Mouse (Mus musculus) liver, embryonic 14.5 days (tissue): ENCODE measurements around the gene Fam228b. TPM values are rescaled to one million over a fixed set of nuclear protein-coding genes. Genes with fewer than 3 reads are reported as not detected.
A peak's percentile ranks its signal among the peaks of the same experiment; 100 is the strongest.
"Not testable (repeated sequence)": the region's sequence is repeated elsewhere in the genome, so short reads cannot be mapped to it uniquely, and the experiment has no call there.

Source experiments
- ATAC-seq: fragments of 200-750 bp; cut with Nextera tagmentation; 2 replicates; pipeline ENCODE4 v1.8.0; 2017; ENCODE audit warnings: moderate number of reproducible peaks, mild to moderate bottlenecking, moderate library complexity; ENCODE audit not compliant: insufficient read depth
- DNase-seq, 3 experiments: peaks; one replicate each; pipeline ENCODE4 v3.0.0-alpha.2; 2012 to 2013; ENCODE audit warnings: low read depth in 3 of 3, low spot score in 3 of 3
- H3K27ac ChIP-seq: fragments of 300-500 bp; sonication (generic); 2 replicates; pipeline ENCODE4 v1.5.1; 2014; ENCODE audit warnings: moderate library complexity, mild to moderate bottlenecking, control low read depth, inconsistent platforms
- H3K27me3 ChIP-seq: fragments of 300-500 bp; sonication (generic); 2 replicates; pipeline ENCODE4 v1.6.1; 2014; ENCODE audit warnings: mild to moderate bottlenecking, low read length, moderate library complexity; ENCODE audit not compliant: control insufficient read depth, insufficient read depth
- H3K36me3 ChIP-seq: fragments of 300-500 bp; sonication (generic); replicated peaks from 2 replicates; pipeline ENCODE4 v1.6.1; 2014; ENCODE audit warnings: low read depth; ENCODE audit not compliant: control insufficient read depth, insufficient read depth
- H3K4me1 ChIP-seq, 2 experiments: fragments of 200-500 bp in 1 of 2; fragments of 300-500 bp in 1 of 2; sonication (generic) in 1 of 2; replicated peaks; 2 replicates each; pipeline ENCODE4 v1.6.1; 2012 to 2014; ENCODE audit warnings: antibody characterized with exemption in 1 of 2, inconsistent platforms in 1 of 2, low read length in 1 of 2; ENCODE audit not compliant: control insufficient read depth in 2 of 2, insufficient read depth in 2 of 2
- H3K4me2 ChIP-seq: fragments of 300-500 bp; sonication (generic); 2 replicates; pipeline ENCODE4 v1.6.1; 2014; ENCODE audit warnings: low read depth, mild to moderate bottlenecking, control low read depth, moderate library complexity
- H3K4me3 ChIP-seq, 2 experiments: fragments of 200-500 bp in 1 of 2; fragments of 300-500 bp in 1 of 2; sonication (generic) in 1 of 2; 2 replicates each; pipeline ENCODE4 v1.5.1; 2012 to 2014; ENCODE audit warnings: low read depth in 2 of 2, low read length in 2 of 2, mild to moderate bottlenecking in 2 of 2, control low read depth in 1 of 2, inconsistent platforms in 1 of 2, moderate library complexity in 1 of 2; ENCODE audit not compliant: insufficient read depth in 1 of 2
- H3K9ac ChIP-seq: fragments of 300-500 bp; sonication (generic); replicated peaks from 2 replicates; pipeline ENCODE4 v1.6.1; 2014; ENCODE audit warnings: mild to moderate bottlenecking, control low read depth, moderate library complexity
- H3K9me3 ChIP-seq: fragments of 300-500 bp; sonication (generic); 2 replicates; pipeline ENCODE4 v1.6.1; 2016; ENCODE audit warnings: low read length, mixed read lengths; ENCODE audit not compliant: control insufficient read depth
- CTCF ChIP-seq: IDR thresholded peaks from 2 replicates; pipeline ENCODE4 v1.5.1; 2016; ENCODE audit warnings: antibody characterized with exemption, low read depth, control low read depth
- EP300 ChIP-seq: IDR thresholded peaks from 2 replicates; pipeline ENCODE4 v1.6.1; 2016; ENCODE audit warnings: antibody characterized with exemption, low read depth
- WGBS: fragments of 180-500 bp; shearing (Covaris S2); extraction: QIAGEN DNeasy Blood & Tissue Kit; methylation state at CpG from one replicate; pipeline ENCODE4 v1.1.7; 2014; ENCODE audit not compliant: insufficient replicate concordance; 5-methylcytosine and 5-hydroxymethylcytosine counted together
- polyA plus RNA-seq, 2 experiments: library from polyadenylated mRNA; depleted of rRNA in 1 of 2; stranded (reverse) in 1 of 2; unstranded in 1 of 2; fragments of >200 nt; fragmentation: Nextera tagmentation in 1 of 2; extraction: Ambion mirVana in 1 of 2; gene quantifications; 2 replicates each; pipeline versions ENCODE4 v1.2.1 to v1.2.3; 2012 to 2014

Gene Fam228b
- polyA plus RNA-seq, 2 experiments, result 0.73 to 1.0 TPM

- no peaks in the 10 kb centered on the region for H3K9me3 ChIP-seq
Observed at GRCm38 (mm10) chr12:4783598-4783997, 14.5 kb upstream of the Fam228b start.

GRCm38 (mm10) chr12:4781725-4782404 lies 12.8 kb upstream of the Fam228b start:
- H3K27ac ChIP-seq, H3K4me2 ChIP-seq, H3K27me3 ChIP-seq, H3K36me3 ChIP-seq, H3K4me3 ChIP-seq, ATAC-seq, H3K9ac ChIP-seq, H3K9me3 ChIP-seq, DNase-seq, H3K4me1 ChIP-seq: not testable (repeated sequence)
- WGBS, result 72% methylated on average over 9 of the region's 9 CpGs

More at GRCm38 (mm10) chr12:4783598-4783997, 14.5 kb upstream of the Fam228b start:
- TF ChIP-seq EP300 (no peak), CTCF (no peak)
- no peak for DNase-seq
- no peaks in the 10 kb centered on the region for H3K4me1 ChIP-seq
- ATAC-seq, result no peak
- WGBS, result 50% methylated on average over 5 of the region's 5 CpGs
- no peaks in the 10 kb centered on the region for H3K36me3 ChIP-seq
- no peaks in the 10 kb centered on the region for H3K27me3 ChIP-seq
- no peak overlapping the region for H3K4me2 ChIP-seq
- H3K27ac ChIP-seq, result no peak overlapping the region
- H3K4me3 ChIP-seq, result no peak overlapping the region
- no peak overlapping the region for H3K9ac ChIP-seq

- Histone ChIP-seq H3K9ac (no peak overlapping the region), H3K36me3 (no peaks in the 10 kb centered on the region), H3K27me3 (no peaks in the 10 kb centered on the region), H3K4me2 (no peak overlapping the region), H3K4me3 (no peak overlapping the region), H3K9me3 (no peaks in the 10 kb centered on the region), H3K4me1 (no peaks in the 10 kb centered on the region), H3K27ac (no peak overlapping the region)
- no peak for DNase-seq
- 31% methylated on average over 1 of the region's 1 CpGs for WGBS
- no peak for ATAC-seq
- TF ChIP-seq EP300, result no peak
- TF ChIP-seq CTCF, result peak; percentile 21; the same call in 1 of the 2 replicates
Observed at GRCm38 (mm10) chr12:4781270-4781669, 12.2 kb upstream of the Fam228b start.

- no peak for TF ChIP-seq EP300
- Histone ChIP-seq H3K4me1 (peaks cover 0 to 5% of the 10 kb centered on the region in 2 experiments; a peak in 1 of 4 replicates), H3K9me3 (no peaks in the 10 kb centered on the region), H3K9ac (no peak overlapping the region), H3K4me3 (no peak overlapping the region), H3K36me3 (no peaks in the 10 kb centered on the region), H3K27me3 (no peaks in the 10 kb centered on the region), H3K27ac (no peak overlapping the region), H3K4me2 (no peak overlapping the region)
- DNase-seq (no peak), ATAC-seq (no peak)
- WGBS, result 42% methylated on average over 2 of the region's 2 CpGs
Observed at GRCm38 (mm10) chr12:4780245-4780644, 11.2 kb upstream of the Fam228b start.

- H3K27ac ChIP-seq, result no peak overlapping the region
- H3K4me1 ChIP-seq, result peaks cover 0 to 9% of the 10 kb centered on the region in 2 experiments; a peak in 2 of 4 replicates
- H3K9ac ChIP-seq, result no peak overlapping the region
- no peaks in the 10 kb centered on the region for H3K9me3 ChIP-seq
- no peak for ATAC-seq
- H3K27me3 ChIP-seq, result no peaks in the 10 kb centered on the region
- 67% methylated on average over 6 of the region's 6 CpGs for WGBS
- TF ChIP-seq CTCF (no peak), EP300 (no peak)
- H3K4me3 ChIP-seq, result no peak overlapping the region
- no peak for DNase-seq
- H3K4me2 ChIP-seq, result no peak overlapping the region
- no peaks in the 10 kb centered on the region for H3K36me3 ChIP-seq
Observed at GRCm38 (mm10) chr12:4777734-4778133, 8.7 kb upstream of the Fam228b start.
